Mouse (Mus musculus): ENCODE measurements around the gene Asb4. TPM values are rescaled to one million over a fixed set of nuclear protein-coding genes. Genes with fewer than 3 reads are reported as not detected.

The Asb4 gene
- polyA plus RNA-seq (2017; shearing (Covaris generic)), result 0.11 TPM

GRCm38 (mm10) chr6:5383336-5384177, at the start of gene Asb4:
Gene Asb4, plus strand, starts transcription at chr6:5383386.

Other genes with a start within 250 kb of the Asb4 start
- gene Pon1, start 189.4 kb upstream of the Asb4 start, polyA plus RNA-seq (2017; shearing (Covaris generic)), result not detected
- gene Pon3, start 127.1 kb upstream of the Asb4 start, polyA plus RNA-seq (2017; shearing (Covaris generic)), result 10.7 TPM
- 75.8 TPM for gene Pon2, start 84.9 kb upstream of the Asb4 start, polyA plus RNA-seq (2017; shearing (Covaris generic))
- not detected for gene Pdk4, start 112.9 kb downstream of the Asb4 start, polyA plus RNA-seq (2017; shearing (Covaris generic))

Measured in CD4-positive, CD25-positive, alpha-beta regulatory T cell, adult 9 weeks (primary cell).